Mouse (Mus musculus) limb, embryonic 14.5 days (tissue): Measurements from ENCODE around the gene Usp29. TPM values are rescaled to one million over a fixed set of nuclear protein-coding genes. Genes with fewer than 3 reads are reported as not detected.

Experiments
- ATAC-seq: fragments of 200-750 bp; cut with Nextera tagmentation; 2 replicates; pipeline ENCODE4 v1.8.0; 2017; ENCODE audit warnings: low read depth, moderate number of reproducible peaks, moderate TSS enrichment; ENCODE audit not compliant: low FRiP score
- DNase-seq: peaks from one replicate; pipeline ENCODE4 v3.0.0-alpha.2; 2015; ENCODE audit warnings: low spot score
- H3K27ac ChIP-seq: fragments of 300-500 bp; sonication (generic); replicated peaks from 2 replicates; pipeline ENCODE4 v1.5.1; 2014; ENCODE audit warnings: low read depth, mild to moderate bottlenecking, low read length, moderate library complexity, mixed read lengths
- H3K27me3 ChIP-seq: fragments of 300-500 bp; sonication (generic); 2 replicates; pipeline ENCODE4 v1.6.1; 2014; ENCODE audit warnings: low read length, mixed read lengths; ENCODE audit not compliant: control insufficient read depth, insufficient read depth
- H3K36me3 ChIP-seq: fragments of 300-500 bp; sonication (generic); 2 replicates; pipeline ENCODE4 v1.6.1; 2014; ENCODE audit warnings: mild to moderate bottlenecking, low read length, moderate library complexity, mixed read lengths; ENCODE audit not compliant: control insufficient read depth, insufficient read depth
- H3K4me1 ChIP-seq: fragments of 300-500 bp; sonication (generic); 2 replicates; pipeline ENCODE4 v1.6.1; 2014; ENCODE audit warnings: antibody characterized with exemption, low read length, mixed read lengths; ENCODE audit not compliant: control insufficient read depth, insufficient read depth
- H3K4me2 ChIP-seq: fragments of 300-500 bp; sonication (generic); replicated peaks from 2 replicates; pipeline ENCODE4 v1.6.1; 2014; ENCODE audit warnings: low read depth, mild to moderate bottlenecking, low read length, moderate library complexity; ENCODE audit not compliant: severe bottlenecking
- H3K4me3 ChIP-seq: fragments of 300-500 bp; sonication (generic); replicated peaks from 2 replicates; pipeline ENCODE4 v1.5.1; 2014; ENCODE audit warnings: low read length
- H3K9ac ChIP-seq: fragments of 300-500 bp; sonication (generic); 2 replicates; pipeline ENCODE4 v1.6.1; 2014; ENCODE audit warnings: mild to moderate bottlenecking, low read depth, low read length, moderate library complexity; ENCODE audit not compliant: severe bottlenecking
- H3K9me3 ChIP-seq: fragments of 300-500 bp; sonication (generic); 2 replicates; pipeline ENCODE4 v1.6.1; 2016; ENCODE audit warnings: low read length; ENCODE audit not compliant: control insufficient read depth
- POLR2A ChIP-seq: fragments of 200-500 bp; IDR thresholded peaks from 2 replicates; pipeline ENCODE4 v1.8.0; 2012; ENCODE audit warnings: inconsistent platforms, mild to moderate bottlenecking, moderate library complexity, borderline replicate concordance; ENCODE audit not compliant: insufficient read depth, insufficient read length; ENCODE audit errors: extremely low read depth
- WGBS: fragments of 180-500 bp; shearing (Covaris S2); extraction: QIAGEN DNeasy Blood & Tissue Kit; methylation state at CpG from one replicate; pipeline ENCODE4 v1.1.7; 2014; 5-methylcytosine and 5-hydroxymethylcytosine counted together
- polyA plus RNA-seq, 2 experiments: library from polyadenylated mRNA; depleted of rRNA in 1 of 2; stranded (reverse) in 1 of 2; unstranded in 1 of 2; fragments of >200 nt; fragmentation: Nextera tagmentation in 1 of 2; extraction: Ambion mirVana in 1 of 2; gene quantifications; 2 replicates each; pipeline versions ENCODE4 v1.2.1 to v1.2.3; 2012 to 2014

Gene Usp29
- polyA plus RNA-seq, 2 experiments: 10.7 to 20.7 TPM

- H3K36me3 ChIP-seq: no peaks in the 10 kb centered on the region
- no peak for TF ChIP-seq POLR2A
- no peak for ATAC-seq
- DNase-seq: no peak
- no peaks in the 10 kb centered on the region for H3K27me3 ChIP-seq
- no peak overlapping the region for H3K4me2 ChIP-seq
- H3K4me1 ChIP-seq: no peaks in the 10 kb centered on the region
- 38% methylated on average over 5 of the region's 5 CpGs for WGBS
- H3K9me3 ChIP-seq: no peaks in the 10 kb centered on the region
- no peak overlapping the region for H3K27ac ChIP-seq
- H3K9ac ChIP-seq: no peak overlapping the region
- no peak overlapping the region for H3K4me3 ChIP-seq
These were observed 121.5 kb downstream of the Usp29 start for GRCm38 (mm10) chr7:6851717-6852503.

DNA sequence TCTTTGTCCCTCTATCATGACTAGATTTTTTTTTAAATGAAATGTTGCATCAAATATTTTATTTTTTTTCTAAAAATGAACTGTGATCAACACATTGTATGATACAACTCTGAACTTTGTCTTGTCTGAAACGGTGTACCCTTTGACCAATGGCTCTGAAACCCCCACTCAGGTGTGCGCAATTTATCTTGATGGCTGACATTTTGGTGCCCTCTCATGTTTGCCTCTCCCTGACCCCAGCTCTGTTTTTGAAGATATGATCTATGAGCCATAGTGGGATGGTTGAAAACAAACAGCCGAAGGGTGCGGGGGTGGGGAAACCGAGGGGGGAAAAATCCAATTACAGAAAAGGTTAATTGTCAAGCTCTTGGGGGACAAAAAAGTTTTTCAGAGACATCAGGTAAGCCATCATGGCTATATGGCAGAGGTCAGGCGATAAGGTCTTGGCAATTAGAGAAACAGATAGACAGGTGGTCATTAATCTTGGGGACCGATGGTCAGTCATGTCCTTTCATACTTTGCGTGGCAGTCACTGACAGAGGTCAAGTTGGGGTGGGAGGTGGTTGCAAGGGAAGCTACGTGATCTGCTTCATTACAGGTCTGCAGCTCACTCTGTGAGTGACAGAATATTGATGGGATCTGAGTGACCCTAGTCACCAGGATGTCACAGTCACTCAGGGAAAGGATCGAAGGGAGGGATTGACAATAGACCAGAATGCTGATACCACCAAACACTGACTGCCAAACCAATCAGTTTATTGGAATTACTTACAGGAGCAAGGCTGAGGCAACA is 125.4 kb downstream of the Usp29 start:
- ATAC-seq: no peak
- Histone ChIP-seq H3K27me3 (no peaks in the 10 kb centered on the region), H3K4me1 (peaks cover 13% of the 10 kb centered on the region), H3K36me3 (no peaks in the 10 kb centered on the region), H3K9me3 (no peaks in the 10 kb centered on the region), H3K9ac (no peak overlapping the region), H3K4me2 (no peak overlapping the region), H3K4me3 (no peak overlapping the region), H3K27ac (no peak overlapping the region)
- 71% methylated on average over 10 of the region's 10 CpGs for WGBS
- TF ChIP-seq POLR2A: no peak
- no peak for DNase-seq

- Histone ChIP-seq H3K9me3 (no peaks in the 10 kb centered on the region), H3K27ac (peak overlapping the region; percentile 78), H3K36me3 (no peaks in the 10 kb centered on the region), H3K9ac (no peak overlapping the region), H3K27me3 (no peaks in the 10 kb centered on the region), H3K4me2 (no peak overlapping the region), H3K4me3 (no peak overlapping the region), H3K4me1 (peaks cover 13% of the 10 kb centered on the region)
- no peak for TF ChIP-seq POLR2A
- DNase-seq (no peak), ATAC-seq (no peak)
- WGBS: 10% methylated on average over 5 of the region's 5 CpGs
These were observed 128.4 kb downstream of the Usp29 start for GRCm38 (mm10) chr7:6858694-6859270.

GRCm38 (mm10) chr7:6860689-6861088 is 130.3 kb downstream of the Usp29 start:
- peak; percentile 71 for ATAC-seq
- no peak overlapping the region for H3K9ac ChIP-seq
- no peak overlapping the region for H3K27ac ChIP-seq
- H3K4me1 ChIP-seq: peaks cover 13% of the 10 kb centered on the region
- H3K27me3 ChIP-seq: no peaks in the 10 kb centered on the region
- peak; percentile 37 for DNase-seq
- no peaks in the 10 kb centered on the region for H3K9me3 ChIP-seq
- H3K36me3 ChIP-seq: no peaks in the 10 kb centered on the region
- no peak for TF ChIP-seq POLR2A
- H3K4me3 ChIP-seq: no peak overlapping the region
- WGBS: 8% methylated on average over 6 of the region's 6 CpGs
- H3K4me2 ChIP-seq: no peak overlapping the region

- Histone ChIP-seq H3K27ac (no peak overlapping the region), H3K4me2 (no peak overlapping the region), H3K4me3 (no peak overlapping the region), H3K36me3 (no peaks in the 10 kb centered on the region), H3K9ac (no peak overlapping the region), H3K27me3 (no peaks in the 10 kb centered on the region), H3K4me1 (no peaks in the 10 kb centered on the region), H3K9me3 (no peaks in the 10 kb centered on the region)
- ATAC-seq (no peak), DNase-seq (peak; percentile 25)
- no peak for TF ChIP-seq POLR2A
These were observed 136.0 kb downstream of the Usp29 start for GRCm38 (mm10) chr7:6866351-6866750.
